Mouse (Mus musculus) gastrocnemius, postnatal 10 days (tissue): ENCODE results near the gene Cachd1. TPM values are rescaled to one million over a fixed set of nuclear protein-coding genes. Genes with fewer than 3 reads are reported as not detected.

ENCODE experiments used
- DNase-seq: peaks from one replicate; pipeline ENCODE4 v3.0.0; 2021; ENCODE audit warnings: mixed read lengths
- total RNA-seq, 2 experiments: library from RNA; stranded (reverse); gene quantifications; 2 replicates each; pipeline ENCODE4 v1.2.3; 2021

Cachd1 gene
- total RNA-seq, 2 experiments from 2014 or later = 7.4 to 7.7 TPM

- DNase-seq = no peak
Measured at GRCm38 (mm10) chr4:101062146-101062545, 285.7 kb downstream of the Cachd1 start.

DNA sequence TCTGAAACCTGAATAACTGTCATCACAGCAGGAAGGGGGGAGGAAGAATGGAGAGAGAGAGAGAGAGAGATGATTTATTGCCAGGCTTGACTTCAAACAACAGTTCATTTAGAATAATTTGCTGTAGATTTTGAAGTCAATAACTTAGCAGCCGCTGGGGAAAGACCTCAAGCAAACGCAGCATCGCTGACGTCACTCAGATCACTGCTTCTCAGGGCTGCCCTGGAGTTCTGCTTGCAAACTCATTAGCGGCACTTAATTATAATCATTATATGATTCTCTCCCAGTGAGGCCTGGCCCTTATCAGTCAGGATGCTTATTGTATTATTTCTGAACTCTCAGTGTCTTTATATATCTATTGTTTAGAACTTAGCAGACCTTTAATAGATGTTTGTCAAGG, 289.9 kb downstream of the Cachd1 start:
- no peak for DNase-seq

- DNase-seq = peak; percentile 63
Measured at GRCm38 (mm10) chr4:101068786-101069153, 292.3 kb downstream of the Cachd1 start, which contains the start of gene Raver2. Gene Raver2 (plus strand): TSS chr4:101068983.

- DNase-seq = peak; percentile 39
Measured at GRCm38 (mm10) chr4:101069154-101069971, 292.9 kb downstream of the Cachd1 start.

GRCm38 (mm10) chr4:101071570-101071969, 295.1 kb downstream of the Cachd1 start:
- no peak for DNase-seq

DNA sequence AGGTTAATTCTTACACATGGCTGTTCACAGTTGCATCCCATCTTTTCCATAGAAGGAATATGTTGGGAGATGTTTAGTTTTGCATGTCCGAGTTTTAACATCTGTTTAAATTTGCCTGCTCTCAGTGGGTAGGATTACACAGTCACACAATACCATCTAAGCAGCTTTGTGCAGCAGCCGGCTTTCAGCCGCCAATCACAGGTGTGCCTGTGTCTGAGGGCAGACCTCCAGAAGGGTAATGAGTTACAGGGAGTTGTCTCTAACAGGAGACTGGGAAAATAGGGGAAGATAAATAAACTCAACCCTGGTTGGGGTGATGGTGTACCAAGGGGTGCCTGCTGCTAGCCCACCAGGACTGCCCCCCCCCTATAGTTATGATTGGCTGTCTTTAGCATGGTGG, 299.9 kb downstream of the Cachd1 start:
- no peak for DNase-seq

Other genes with a start within 250 kb of the Cachd1 start
- not detected for gene Gm10577, start 244.0 kb downstream of the Cachd1 start, total RNA-seq